Mouse (Mus musculus) layer of hippocampus, postnatal 36 days (tissue): ENCODE data around the gene Abl2. TPM values are rescaled to one million over a fixed set of nuclear protein-coding genes. Genes with fewer than 3 reads are reported as not detected.
A peak's percentile ranks its signal among the peaks of the same experiment; 100 is the strongest.
"Not testable (repeated sequence)": the region's sequence is repeated elsewhere in the genome, so short reads cannot be mapped to it uniquely, and the experiment has no call there.

ENCODE experiments used
- DNase-seq, 2 experiments: peaks; one replicate each; pipeline ENCODE4 v3.0.0; 2022
- total RNA-seq, 2 experiments: library from RNA; stranded (reverse); gene quantifications; 2 replicates each; pipeline ENCODE4 v1.2.3; 2021

The Abl2 gene
- total RNA-seq = 10 to 100 TPM; 89.1 to 89.3 TPM

GRCm38 (mm10) chr1:156558024-156558930, at the start of gene Abl2:
Abl2 (plus strand) TSS chr1:156558786.
- DNase-seq = peak; percentile 85 to 89

- no peak for DNase-seq
Observed at GRCm38 (mm10) chr1:156520136-156520780, 38.3 kb upstream of the Abl2 start.

GRCm38 (mm10) chr1:156521796-156522517, 36.6 kb upstream of the Abl2 start:
- no peak for DNase-seq

GRCm38 (mm10) chr1:156523842-156524241, 34.7 kb upstream of the Abl2 start, which contains the start of gene Gm10031:
Gm10031 (plus strand) TSS chr1:156524012.
- DNase-seq = not testable (repeated sequence)

GRCm38 (mm10) chr1:156532476-156533175, 26.0 kb upstream of the Abl2 start:
- DNase-seq = not testable (repeated sequence)

GRCm38 (mm10) chr1:156533483-156533882, 25.1 kb upstream of the Abl2 start:
- DNase-seq = no peak

GRCm38 (mm10) chr1:156533911-156534310, 24.7 kb upstream of the Abl2 start:
- no peak for DNase-seq

- no peak for DNase-seq
Observed at GRCm38 (mm10) chr1:156537031-156537430, 21.6 kb upstream of the Abl2 start.

GRCm38 (mm10) chr1:156537701-156538100, 20.9 kb upstream of the Abl2 start:
- DNase-seq = no peak

GRCm38 (mm10) chr1:156538382-156538781, 20.2 kb upstream of the Abl2 start:
- DNase-seq = no peak

- DNase-seq = no peak
Observed at GRCm38 (mm10) chr1:156539787-156540560, 18.6 kb upstream of the Abl2 start.

- DNase-seq = no peak
Observed at GRCm38 (mm10) chr1:156543999-156544398, 14.6 kb upstream of the Abl2 start.

GRCm38 (mm10) chr1:156558950-156559640, 509 bp downstream of the Abl2 start:
- peak; percentile 65 to 73 for DNase-seq

- no peak for DNase-seq
Observed at GRCm38 (mm10) chr1:156559641-156560020, 1.0 kb downstream of the Abl2 start.

- DNase-seq = no peak
Observed at GRCm38 (mm10) chr1:156560500-156560899, 1.9 kb downstream of the Abl2 start.

- no peak for DNase-seq
Observed at GRCm38 (mm10) chr1:156565328-156565727, 6.7 kb downstream of the Abl2 start.

GRCm38 (mm10) chr1:156566132-156566531, 7.5 kb downstream of the Abl2 start:
- no peak for DNase-seq

GRCm38 (mm10) chr1:156569615-156570014, 11.0 kb downstream of the Abl2 start:
- no peak for DNase-seq

- DNase-seq = peak; percentile 23 to 52
Observed at GRCm38 (mm10) chr1:156572952-156573351, 14.4 kb downstream of the Abl2 start.

GRCm38 (mm10) chr1:156581149-156581548, 22.6 kb downstream of the Abl2 start:
- no peak for DNase-seq

GRCm38 (mm10) chr1:156584175-156584574, 25.6 kb downstream of the Abl2 start:
- DNase-seq = no peak
